Mouse (Mus musculus) midbrain, embryonic 12.5 days (tissue): ENCODE measurements around the gene Bax. TPM values are rescaled to one million over a fixed set of nuclear protein-coding genes. Genes with fewer than 3 reads are reported as not detected.
A peak's percentile ranks its signal among the peaks of the same experiment; 100 is the strongest.
"Not testable (repeated sequence)": the region's sequence is repeated elsewhere in the genome, so short reads cannot be mapped to it uniquely, and the experiment has no call there.

ENCODE experiments used
- ATAC-seq: fragments of 200-750 bp; cut with Nextera tagmentation; 2 replicates; pipeline ENCODE4 v1.8.0; 2017; ENCODE audit warnings: low read depth, moderate TSS enrichment, moderate library complexity; ENCODE audit not compliant: low FRiP score
- H3K27ac ChIP-seq: fragments of 300-500 bp; sonication (generic); replicated peaks from 2 replicates; pipeline ENCODE4 v1.5.1; 2016; ENCODE audit warnings: mild to moderate bottlenecking
- H3K27me3 ChIP-seq: fragments of 300-500 bp; sonication (generic); 2 replicates; pipeline ENCODE4 v1.6.1; 2016; ENCODE audit warnings: mild to moderate bottlenecking
- H3K36me3 ChIP-seq: fragments of 300-500 bp; sonication (generic); 2 replicates; pipeline ENCODE4 v1.6.1; 2016
- H3K4me1 ChIP-seq: fragments of 300-500 bp; sonication (generic); 2 replicates; pipeline ENCODE4 v1.6.1; 2016
- H3K4me2 ChIP-seq: fragments of 300-500 bp; sonication (generic); replicated peaks from 2 replicates; pipeline ENCODE4 v1.6.1; 2016; ENCODE audit warnings: mild to moderate bottlenecking, moderate library complexity
- H3K4me3 ChIP-seq: fragments of 300-500 bp; sonication (generic); 2 replicates; pipeline ENCODE4 v1.5.1; 2016; ENCODE audit warnings: mild to moderate bottlenecking
- H3K9ac ChIP-seq: fragments of 300-500 bp; sonication (generic); replicated peaks from 2 replicates; pipeline ENCODE4 v1.6.1; 2016; ENCODE audit warnings: mild to moderate bottlenecking, moderate library complexity
- H3K9me3 ChIP-seq: fragments of 300-500 bp; sonication (generic); 2 replicates; pipeline ENCODE4 v1.6.1; 2016; ENCODE audit warnings: mild to moderate bottlenecking
- WGBS: fragments of 180-500 bp; shearing (Covaris S2); methylation state at CpG from one replicate; pipeline ENCODE4 v1.1.7; 2016; 5-methylcytosine and 5-hydroxymethylcytosine counted together
- polyA plus RNA-seq: library from polyadenylated mRNA; unstranded; fragments of >200 nt; fragmentation: Nextera tagmentation; extraction: Ambion mirVana; gene quantifications from 2 replicates; pipeline ENCODE4 v1.2.1, GENCODE M21; 2016

The Bax gene
- polyA plus RNA-seq, 1 experiment from 2014 or later = 250 TPM

- Histone ChIP-seq H3K4me1 (peaks cover 13% of the 10 kb centered on the region; the same call in 1 of the 2 replicates), H3K36me3 (peaks cover 36% of the 10 kb centered on the region), H3K4me2 (no peak overlapping the region), H3K27ac (no peak overlapping the region), H3K27me3 (no peaks in the 10 kb centered on the region), H3K9me3 (no peaks in the 10 kb centered on the region), H3K9ac (no peak overlapping the region), H3K4me3 (no peak overlapping the region)
- ATAC-seq = no peak
- WGBS = 19% methylated on average over 3 of the region's 3 CpGs
These were observed 24.6 kb upstream of the Bax start for GRCm38 (mm10) chr7:45491264-45491663.

GRCm38 (mm10) chr7:45490822-45491221 lies 24.1 kb upstream of the Bax start:
- Histone ChIP-seq H3K36me3 (peaks cover 32% of the 10 kb centered on the region), H3K4me1 (peaks cover 13% of the 10 kb centered on the region; the same call in 1 of the 2 replicates), H3K9me3 (no peaks in the 10 kb centered on the region), H3K9ac (no peak overlapping the region), H3K27me3 (no peaks in the 10 kb centered on the region), H3K27ac (no peak overlapping the region), H3K4me3 (no peak overlapping the region), H3K4me2 (no peak overlapping the region)
- 41% methylated on average over 9 of the region's 9 CpGs for WGBS
- no peak for ATAC-seq

GRCm38 (mm10) chr7:45489578-45489977 lies 22.9 kb upstream of the Bax start:
- Histone ChIP-seq H3K9me3 (no peaks in the 10 kb centered on the region), H3K4me2 (no peak overlapping the region), H3K27me3 (no peaks in the 10 kb centered on the region), H3K9ac (no peak overlapping the region), H3K4me3 (no peak overlapping the region), H3K4me1 (peaks cover 13% of the 10 kb centered on the region; the same call in 1 of the 2 replicates), H3K27ac (no peak overlapping the region), H3K36me3 (peaks cover 20% of the 10 kb centered on the region)
- no peak for ATAC-seq
- WGBS = 88% methylated on average over 7 of the region's 7 CpGs

- Histone ChIP-seq H3K27me3 (no peaks in the 10 kb centered on the region), H3K9me3 (no peaks in the 10 kb centered on the region), H3K4me3 (peak within 1 kb of the TSS; percentile 48), H3K36me3 (peaks cover 9% of the 10 kb centered on the region), H3K9ac (peak within 1 kb of the TSS; percentile 63), H3K27ac (peak within 1 kb of the TSS; percentile 62), H3K4me1 (peaks cover 13% of the 10 kb centered on the region; the same call in 1 of the 2 replicates), H3K4me2 (peak within 1 kb of the TSS; percentile 66)
- 5% methylated on average over 38 of the region's 38 CpGs for WGBS
- peak; percentile 57 for ATAC-seq
These were observed 21.9 kb upstream of the Bax start, which contains the start of gene Dhdh for GRCm38 (mm10) chr7:45488293-45489204. TSS of gene Dhdh (minus strand) at chr7:45488805.

- Histone ChIP-seq H3K36me3 (peaks cover 3% of the 10 kb centered on the region; the same call in 1 of the 2 replicates), H3K4me3 (peak overlapping the region; percentile 48), H3K27ac (peak overlapping the region; percentile 62), H3K9ac (peak overlapping the region; percentile 63; the same call in 1 of the 2 replicates), H3K27me3 (no peaks in the 10 kb centered on the region), H3K4me1 (peaks cover 13% of the 10 kb centered on the region; the same call in 1 of the 2 replicates), H3K4me2 (peak overlapping the region; percentile 66), H3K9me3 (no peaks in the 10 kb centered on the region)
- peak; percentile 56; the same call in 1 of the 2 replicates for ATAC-seq
- WGBS = 9% methylated on average over 11 of the region's 11 CpGs
These were observed 21.2 kb upstream of the Bax start for GRCm38 (mm10) chr7:45487861-45488292.

- Histone ChIP-seq H3K9ac (no peak within 1 kb of the TSS), H3K4me3 (no peak within 1 kb of the TSS)
These were observed 20.2 kb upstream of the Bax start, which contains the start of gene Gm45808 for GRCm38 (mm10) chr7:45486761-45487415. TSS of gene Gm45808 (minus strand) at chr7:45486811.

GRCm38 (mm10) chr7:45486158-45486557 lies 19.5 kb upstream of the Bax start:
- Histone ChIP-seq H3K9ac (no peak overlapping the region), H3K4me2 (no peak overlapping the region), H3K36me3 (no peaks in the 10 kb centered on the region), H3K27me3 (no peaks in the 10 kb centered on the region), H3K4me3 (no peak overlapping the region), H3K4me1 (peaks cover 13% of the 10 kb centered on the region; the same call in 1 of the 2 replicates), H3K27ac (no peak overlapping the region), H3K9me3 (no peaks in the 10 kb centered on the region)
- 83% methylated on average over 7 of the region's 7 CpGs for WGBS
- no peak for ATAC-seq

More at GRCm38 (mm10) chr7:45486761-45487415, 20.2 kb upstream of the Bax start, which contains the start of gene Gm45808:
- no peaks in the 10 kb centered on the region for H3K36me3 ChIP-seq
- no peaks in the 10 kb centered on the region for H3K9me3 ChIP-seq
- no peak for ATAC-seq
- 84% methylated on average over 12 of the region's 12 CpGs for WGBS
- no peaks in the 10 kb centered on the region for H3K27me3 ChIP-seq
- H3K27ac ChIP-seq = no peak within 1 kb of the TSS
- H3K4me1 ChIP-seq = peaks cover 13% of the 10 kb centered on the region; the same call in 1 of the 2 replicates
- 0 out of 2 replicates have a peak within 1 kb of the TSS, but pooled peaks have one; percentile 66 for H3K4me2 ChIP-seq

- over 99% methylated on average over 5 of the region's 5 CpGs for WGBS
- not testable (repeated sequence) for H3K4me1 ChIP-seq, H3K27ac ChIP-seq, H3K9me3 ChIP-seq, H3K4me3 ChIP-seq, ATAC-seq, H3K36me3 ChIP-seq, H3K27me3 ChIP-seq, H3K9ac ChIP-seq, H3K4me2 ChIP-seq
These were observed 18.3 kb upstream of the Bax start for GRCm38 (mm10) chr7:45484985-45485384.

- H3K27ac ChIP-seq = no peak overlapping the region
- H3K9me3 ChIP-seq = no peaks in the 10 kb centered on the region
- H3K4me3 ChIP-seq = no peak overlapping the region
- ATAC-seq = no peak
- H3K27me3 ChIP-seq = no peaks in the 10 kb centered on the region
- WGBS = 94% methylated on average over 1 of the region's 1 CpGs
- no peak overlapping the region for H3K4me2 ChIP-seq
- H3K9ac ChIP-seq = no peak overlapping the region
- H3K4me1 ChIP-seq = no peaks in the 10 kb centered on the region
- no peaks in the 10 kb centered on the region for H3K36me3 ChIP-seq
These were observed 15.5 kb upstream of the Bax start for GRCm38 (mm10) chr7:45482166-45482565.

GRCm38 (mm10) chr7:45481374-45481927 lies 14.8 kb upstream of the Bax start, which contains the start of gene Tulp2:
TSS of gene Tulp2 (plus strand) at chr7:45481877.
- H3K4me1 ChIP-seq = no peaks in the 10 kb centered on the region
- no peak within 1 kb of the TSS for H3K9ac ChIP-seq
- no peak within 1 kb of the TSS for H3K4me3 ChIP-seq
- H3K4me2 ChIP-seq = no peak within 1 kb of the TSS
- no peaks in the 10 kb centered on the region for H3K27me3 ChIP-seq
- no peak within 1 kb of the TSS for H3K27ac ChIP-seq
- 48% methylated on average over 15 of the region's 15 CpGs for WGBS
- H3K36me3 ChIP-seq = no peaks in the 10 kb centered on the region
- no peaks in the 10 kb centered on the region for H3K9me3 ChIP-seq
- peak; percentile 54 for ATAC-seq

GRCm38 (mm10) chr7:45480310-45480709 lies 13.6 kb upstream of the Bax start:
- not testable (repeated sequence) for H3K36me3 ChIP-seq, H3K9ac ChIP-seq, H3K4me2 ChIP-seq, H3K9me3 ChIP-seq, H3K27me3 ChIP-seq, ATAC-seq, H3K4me3 ChIP-seq, H3K4me1 ChIP-seq, H3K27ac ChIP-seq
- WGBS = 82% methylated on average over 3 of the region's 4 CpGs
